Mouse (Mus musculus) retina, adult 2 months (tissue): ENCODE data around the gene Gimap3.

Experiments used
- DNase-seq: peaks from one replicate; pipeline ENCODE4 v3.0.0-alpha.2; 2012; ENCODE audit warnings: low read depth, low spot score

The Gimap3 gene

GRCm38 (mm10) chr6:48770696-48771095 is at the start of gene Gimap3:
Gimap3 (minus strand) TSS chr6:48770851.
- DNase-seq: no peak

DNA sequence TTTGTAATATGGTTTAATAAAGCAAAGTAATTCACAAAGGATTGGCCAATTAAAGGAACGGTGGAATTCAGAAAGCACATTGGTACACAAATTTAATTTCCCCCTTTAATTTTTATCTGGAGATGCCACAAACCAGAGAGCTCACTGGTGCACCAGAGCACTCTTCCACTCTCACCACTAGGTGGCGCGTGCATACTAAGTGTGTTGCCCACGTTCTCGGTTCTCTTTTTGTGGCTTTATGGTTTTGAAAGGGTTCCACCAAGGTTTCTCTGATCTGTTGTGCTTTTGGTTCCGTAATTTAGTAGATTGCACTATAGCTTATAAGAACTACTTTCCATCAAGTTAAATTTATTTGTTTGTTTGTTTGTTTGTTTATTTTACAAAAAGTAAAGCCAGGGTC is 47.2 kb upstream of the Gimap3 start:
- peak; percentile 48 for DNase-seq

DNA sequence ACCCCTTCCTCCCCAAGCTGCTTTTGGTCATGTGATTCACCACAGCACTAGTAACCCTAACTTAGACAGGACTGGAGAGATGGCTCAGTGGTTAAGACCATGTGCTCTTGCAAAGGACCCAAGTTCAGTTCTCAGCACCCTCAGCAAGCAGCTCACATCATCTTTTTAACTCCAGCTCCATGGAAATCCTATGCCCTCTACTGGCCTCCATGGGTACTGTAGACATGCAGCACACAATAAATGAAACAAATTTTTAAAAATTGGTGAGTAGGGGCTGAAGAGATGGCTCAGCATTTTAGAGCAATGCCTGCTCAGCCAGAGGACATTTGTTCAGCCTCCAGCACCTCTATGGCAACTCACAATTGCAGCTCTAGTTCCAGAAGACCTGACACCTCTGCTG is 44.4 kb upstream of the Gimap3 start:
- DNase-seq: no peak

DNA sequence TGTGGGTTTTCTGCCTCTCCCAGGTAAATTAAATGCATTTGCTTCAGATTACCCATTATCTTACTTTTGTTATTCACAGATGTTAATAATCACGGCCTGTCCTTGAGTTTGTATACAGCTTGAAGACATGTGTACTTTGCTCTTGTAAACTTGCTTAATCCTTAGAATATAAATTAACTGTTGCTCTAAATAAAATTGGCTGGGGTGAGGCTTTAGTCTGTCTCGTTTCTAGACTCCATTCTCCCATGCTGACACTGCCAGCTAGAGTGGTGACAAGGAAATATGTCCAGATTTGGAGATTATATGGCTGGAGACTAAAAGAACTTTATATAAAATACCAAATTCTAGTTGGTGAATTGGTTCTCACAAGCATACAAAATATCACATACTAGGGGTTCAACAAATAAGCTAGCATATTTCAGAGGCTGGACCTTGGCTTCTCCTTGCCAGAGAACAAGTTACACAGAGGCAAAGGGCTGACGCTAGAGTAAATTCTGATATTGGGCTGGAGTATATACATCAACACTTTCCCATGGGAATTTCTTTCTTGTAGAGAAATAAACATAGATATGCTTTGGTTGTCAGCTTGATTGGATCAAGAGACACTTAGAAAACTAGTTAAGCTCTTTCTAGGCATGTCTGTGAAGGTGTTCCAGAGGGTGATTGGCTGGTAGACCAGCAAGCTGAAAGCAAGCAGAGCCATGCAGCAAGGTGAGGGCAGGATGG is 39.0 kb upstream of the Gimap3 start:
- no peak for DNase-seq

DNA sequence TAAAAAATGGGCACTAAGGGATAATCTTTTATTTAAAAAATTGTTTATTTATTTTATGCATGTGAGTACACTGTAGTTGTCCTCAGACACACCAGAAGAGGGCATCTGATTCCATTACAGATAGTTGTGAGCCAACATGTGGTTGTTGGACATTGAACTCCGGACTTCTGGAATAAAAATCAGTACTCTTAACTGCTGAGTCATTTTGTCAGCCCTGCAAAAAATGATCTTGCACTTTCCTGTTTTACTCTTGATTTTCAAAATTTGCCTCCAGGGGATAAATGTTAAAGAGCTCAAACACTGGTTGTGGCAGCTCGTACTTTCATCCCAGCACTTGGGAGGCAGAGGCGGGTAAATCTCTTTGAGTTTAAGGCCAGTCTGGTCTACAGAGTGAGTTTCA is 36.1 kb upstream of the Gimap3 start:
- no peak for DNase-seq

- no peak for DNase-seq
Measured at GRCm38 (mm10) chr6:48804346-48804745, 33.7 kb upstream of the Gimap3 start.

- no peak for DNase-seq
Measured at GRCm38 (mm10) chr6:48803406-48804051, 32.9 kb upstream of the Gimap3 start.

- DNase-seq: no peak
Measured at GRCm38 (mm10) chr6:48801897-48802296, 31.2 kb upstream of the Gimap3 start.

- DNase-seq: no peak
Measured at GRCm38 (mm10) chr6:48787867-48788266, 17.2 kb upstream of the Gimap3 start.

DNA sequence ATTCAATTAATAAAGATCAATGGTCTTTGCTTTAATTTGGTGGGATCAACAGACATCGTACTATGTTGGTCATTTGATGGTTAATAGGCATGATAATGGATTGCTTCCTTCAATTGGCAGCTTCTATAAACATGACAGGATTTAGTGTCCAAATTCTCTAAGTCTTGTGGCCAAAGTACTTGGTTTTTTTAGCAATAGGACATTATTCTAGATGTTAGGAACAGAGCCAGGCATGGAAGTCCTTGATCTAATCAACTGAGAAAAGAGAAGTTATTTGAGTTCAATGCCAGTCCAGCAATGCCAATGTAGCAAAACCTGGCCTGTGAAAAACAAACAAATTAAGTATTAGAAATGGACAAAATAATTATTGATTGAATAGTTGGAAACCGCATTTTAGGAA is 14.9 kb upstream of the Gimap3 start:
- no peak for DNase-seq

- DNase-seq: no peak
Measured at GRCm38 (mm10) chr6:48785189-48785588, 14.5 kb upstream of the Gimap3 start.

DNA sequence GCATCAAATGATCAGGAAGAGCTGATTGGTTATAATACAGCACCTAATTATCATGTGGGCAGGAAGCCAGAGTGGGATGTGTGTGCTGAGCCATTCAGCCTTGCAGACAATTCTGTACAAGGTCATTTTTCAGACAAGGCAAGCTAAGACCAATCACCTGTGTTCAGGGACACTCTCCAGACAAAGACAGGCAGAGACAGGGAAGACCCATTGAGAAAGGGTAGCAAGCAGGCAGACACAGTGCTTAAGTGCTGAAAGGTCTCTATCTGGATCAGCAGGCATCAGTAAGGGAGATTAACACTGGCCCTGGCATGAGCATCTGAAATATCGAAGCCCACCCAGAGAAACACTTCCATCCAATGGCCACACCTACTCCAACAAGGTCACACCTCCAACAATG is 13.8 kb upstream of the Gimap3 start:
- DNase-seq: no peak

DNA sequence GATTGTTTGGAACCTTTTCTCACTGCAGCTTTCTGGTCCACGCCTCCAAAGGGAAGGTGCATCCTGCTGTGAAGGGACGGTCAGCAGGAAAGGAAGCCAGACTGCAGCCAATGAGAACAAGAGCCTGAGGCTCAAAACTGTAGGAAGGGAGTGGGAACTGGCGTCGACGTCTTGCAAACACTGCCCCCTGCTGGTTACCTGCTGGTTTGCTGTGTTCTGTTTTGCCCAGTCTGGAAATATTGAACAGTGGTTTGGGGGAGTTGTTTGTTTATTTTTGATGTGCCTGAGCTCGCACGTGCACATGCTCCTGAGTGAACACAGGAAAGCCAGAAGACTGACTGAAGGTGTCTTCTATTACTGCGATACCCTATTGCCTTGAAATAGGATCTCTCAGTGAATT is 1.4 kb upstream of the Gimap3 start:
- DNase-seq: peak; percentile 39

GRCm38 (mm10) chr6:48768933-48769332 is 1.7 kb downstream of the Gimap3 start:
- no peak for DNase-seq

GRCm38 (mm10) chr6:48768178-48768869 is 2.3 kb downstream of the Gimap3 start:
- no peak for DNase-seq

DNA sequence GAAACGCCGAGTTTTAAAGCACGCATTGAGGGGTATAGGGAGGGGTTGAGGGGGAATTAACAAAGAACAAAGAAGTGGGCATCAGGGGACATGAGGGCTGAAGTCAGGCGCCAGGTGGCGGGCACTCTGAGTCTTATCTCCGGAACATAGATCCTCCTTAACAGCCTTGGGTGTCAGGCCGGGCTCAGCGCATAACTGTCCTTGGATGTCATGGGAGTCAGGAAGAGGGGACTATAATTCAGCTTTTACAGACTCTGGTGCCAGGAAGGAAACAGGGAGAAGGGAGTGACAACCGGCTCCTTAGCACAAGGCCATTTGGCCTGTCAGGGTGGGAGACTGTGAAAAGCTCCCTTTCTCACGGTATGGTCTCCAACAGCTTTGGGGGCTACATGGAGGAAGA is 6.2 kb downstream of the Gimap3 start:
- DNase-seq: no peak

- no peak for DNase-seq
Measured at GRCm38 (mm10) chr6:48763567-48764270, 6.9 kb downstream of the Gimap3 start.

GRCm38 (mm10) chr6:48747091-48747966 is 23.3 kb downstream of the Gimap3 start:
- DNase-seq: no peak

DNA sequence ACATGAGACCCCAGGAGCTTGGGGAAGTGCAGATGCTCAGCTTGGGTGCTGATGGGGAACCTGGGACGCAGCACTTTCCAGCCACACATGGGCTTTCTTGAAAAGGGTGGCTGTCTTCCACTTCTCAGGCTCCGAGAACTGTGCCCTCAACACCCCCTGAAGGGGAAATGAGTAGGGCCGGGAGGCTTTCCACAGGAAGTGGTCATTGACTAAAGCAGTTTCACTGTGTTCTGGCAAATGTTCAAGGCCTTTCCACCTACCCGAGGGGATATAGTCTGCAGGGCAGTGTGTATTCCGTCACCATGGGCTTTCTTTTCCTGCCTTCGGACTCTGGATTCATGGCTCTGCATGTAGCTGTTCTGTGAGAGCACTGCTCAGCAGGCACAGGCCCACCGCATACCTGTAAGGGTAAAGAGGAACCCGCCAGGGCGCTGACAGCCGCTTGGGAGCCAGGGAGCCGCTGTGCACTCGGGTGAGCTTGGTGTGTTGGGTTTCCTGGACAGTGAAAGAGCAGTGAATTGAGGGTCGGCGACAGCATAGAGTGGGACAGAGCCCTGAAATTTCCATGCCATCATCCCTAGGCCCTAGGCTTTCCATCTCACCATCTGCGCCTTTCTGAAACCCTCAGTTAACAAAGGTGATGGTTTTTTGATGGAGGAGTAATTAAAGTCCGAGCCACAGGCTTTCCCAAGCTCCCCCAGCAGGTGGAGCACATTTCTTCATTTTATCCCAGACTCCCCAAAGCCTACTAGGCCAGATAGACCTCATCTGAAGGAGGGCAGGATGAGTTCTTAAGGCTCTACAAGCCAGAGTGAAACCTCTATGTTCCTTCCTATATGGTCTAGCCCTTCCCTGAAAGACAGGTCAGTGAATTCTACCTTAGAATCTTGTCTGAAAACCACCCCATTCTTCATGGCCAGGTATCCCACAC is 24.4 kb downstream of the Gimap3 start, which contains the start of gene Gimap5:
Gene Gimap5 (plus strand): TSS at position 239 of the 931 bp plus-strand sequence.
- no peak for DNase-seq

DNA sequence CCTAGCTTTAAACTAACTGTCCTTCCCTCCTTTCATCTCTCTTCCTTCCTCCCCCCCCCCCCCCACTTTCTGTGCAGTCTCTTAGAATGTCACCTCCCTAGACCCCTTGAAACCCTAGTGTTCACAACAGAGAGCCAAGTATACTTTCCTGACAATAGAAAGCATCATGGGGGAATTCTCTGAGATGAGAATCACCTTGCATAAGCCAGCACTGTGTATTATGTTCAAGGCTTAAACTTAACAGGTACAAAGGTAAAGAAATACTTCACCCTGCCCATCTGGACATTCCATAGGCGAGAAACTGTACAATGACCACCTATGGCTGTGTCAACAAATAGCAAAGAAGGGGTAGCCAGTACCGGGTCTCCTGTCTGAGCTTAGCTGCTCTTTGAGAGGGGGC is 25.2 kb downstream of the Gimap3 start:
- no peak for DNase-seq
